Mouse (Mus musculus) liver, adult 2 months (tissue): Measurements from ENCODE around the gene Cpa1. TPM values are rescaled to one million over a fixed set of nuclear protein-coding genes. Genes with fewer than 3 reads are reported as not detected.

Experiments used
- DNase-seq: peaks from one replicate; pipeline ENCODE4 v3.0.0-alpha.2; 2011; ENCODE audit warnings: low read depth, low spot score; ENCODE audit errors: extremely low read depth
- H3K27ac ChIP-seq: fragments of 200-500 bp; replicated peaks from 2 replicates; pipeline ENCODE4 v1.5.1; 2012; ENCODE audit warnings: low read depth, mild to moderate bottlenecking, control low read depth, inconsistent platforms, low read length; ENCODE audit not compliant: insufficient read depth
- H3K27me3 ChIP-seq: fragments of 200-500 bp; 2 replicates; pipeline ENCODE4 v1.6.1; 2012; ENCODE audit warnings: mild to moderate bottlenecking, moderate library complexity, low read length, inconsistent platforms; ENCODE audit not compliant: control insufficient read depth, insufficient read depth
- H3K36me3 ChIP-seq: fragments of 200-500 bp; 2 replicates; pipeline ENCODE4 v1.6.1; 2012; ENCODE audit warnings: low read length, inconsistent platforms; ENCODE audit not compliant: control insufficient read depth, insufficient read depth
- H3K4me1 ChIP-seq: fragments of 200-500 bp; 2 replicates; pipeline ENCODE4 v1.6.1; 2011; ENCODE audit warnings: low read length; ENCODE audit not compliant: control insufficient read depth, insufficient read depth
- H3K4me3 ChIP-seq: fragments of 200-500 bp; 2 replicates; pipeline ENCODE4 v1.5.1; 2011; ENCODE audit warnings: low read depth, mild to moderate bottlenecking, control low read depth, low read length, moderate library complexity; ENCODE audit not compliant: insufficient read depth
- H3K79me2 ChIP-seq: fragments of 200-500 bp; 2 replicates; pipeline ENCODE4 v1.6.1; 2012; ENCODE audit warnings: inconsistent platforms, mild to moderate bottlenecking, low read length, moderate library complexity; ENCODE audit not compliant: control insufficient read depth, insufficient read depth
- H3K9ac ChIP-seq: fragments of 200-500 bp; 2 replicates; pipeline ENCODE4 v1.6.1; 2012; ENCODE audit warnings: low read depth, mild to moderate bottlenecking, control low read depth, inconsistent platforms, low read length
- CTCF ChIP-seq: fragments of 200-500 bp; IDR thresholded peaks from 2 replicates; pipeline ENCODE4 v1.5.1; 2011; ENCODE audit warnings: low read depth, low read length, control low read depth
- POLR2A ChIP-seq: fragments of 200-500 bp; IDR thresholded peaks from 2 replicates; pipeline ENCODE4 v1.6.1; 2011; ENCODE audit warnings: low read length, control low read depth; ENCODE audit not compliant: insufficient read depth; ENCODE audit errors: extremely low read depth
- WGBS: fragments of 180-500 bp; shearing (Covaris S2); methylation state at CpG from one replicate; pipeline ENCODE4 v1.1.7; 2018; 5-methylcytosine and 5-hydroxymethylcytosine counted together
- polyA plus RNA-seq: library from polyadenylated mRNA; depleted of rRNA; stranded (reverse); fragments of >200 nt; gene quantifications from 2 replicates; pipeline ENCODE4 v1.2.3, GENCODE M21; 2012
- total RNA-seq: library from RNA; depleted of rRNA; stranded (reverse); fragments of >200 nt; gene quantifications from 2 replicates; pipeline ENCODE4 v1.2.3, GENCODE M21; 2014

Cpa1 gene
- total and polyA plus RNA-seq, 2 experiments: 0.26 to 76.8 TPM

GRCm38 (mm10) chr6:30644462-30644861 lies 5.4 kb downstream of the Cpa1 start:
- Histone ChIP-seq H3K79me2 (no peaks in the 10 kb centered on the region), H3K4me3 (no peak overlapping the region), H3K36me3 (no peaks in the 10 kb centered on the region), H3K9ac (no peak overlapping the region), H3K27ac (no peak overlapping the region), H3K4me1 (no peaks in the 10 kb centered on the region), H3K27me3 (no peaks in the 10 kb centered on the region)
- WGBS: 63% methylated on average over 3 of the region's 3 CpGs
- no peak for DNase-seq
- no peak for TF ChIP-seq CTCF
- no peak for TF ChIP-seq POLR2A

- TF ChIP-seq POLR2A: no peak
- no peak for TF ChIP-seq CTCF
- DNase-seq: no peak
- H3K27me3 ChIP-seq: no peaks in the 10 kb centered on the region
- no peaks in the 10 kb centered on the region for H3K79me2 ChIP-seq
- no peak overlapping the region for H3K27ac ChIP-seq
- no peak overlapping the region for H3K4me3 ChIP-seq
- no peaks in the 10 kb centered on the region for H3K36me3 ChIP-seq
- no peak overlapping the region for H3K9ac ChIP-seq
- 92% methylated on average over 6 of the region's 6 CpGs for whole genome bisulfite sequencing
- H3K4me1 ChIP-seq: no peaks in the 10 kb centered on the region
Observed at GRCm38 (mm10) chr6:30645379-30645778, 6.4 kb downstream of the Cpa1 start.

GRCm38 (mm10) chr6:30649651-30650296 lies 10.8 kb downstream of the Cpa1 start:
- no peak overlapping the region for H3K27ac ChIP-seq
- H3K36me3 ChIP-seq: no peaks in the 10 kb centered on the region
- no peak overlapping the region for H3K9ac ChIP-seq
- WGBS: 91% methylated on average over 11 of the region's 11 CpGs
- no peaks in the 10 kb centered on the region for H3K79me2 ChIP-seq
- no peak for DNase-seq
- no peak overlapping the region for H3K4me3 ChIP-seq
- no peak for TF ChIP-seq POLR2A
- no peak for TF ChIP-seq CTCF
- no peaks in the 10 kb centered on the region for H3K27me3 ChIP-seq
- H3K4me1 ChIP-seq: no peaks in the 10 kb centered on the region

GRCm38 (mm10) chr6:30652425-30653188 lies 13.6 kb downstream of the Cpa1 start:
- no peak overlapping the region for H3K27ac ChIP-seq
- no peaks in the 10 kb centered on the region for H3K4me1 ChIP-seq
- 82% methylated on average over 9 of the region's 9 CpGs for WGBS
- no peak overlapping the region for H3K9ac ChIP-seq
- no peak overlapping the region for H3K4me3 ChIP-seq
- DNase-seq: no peak
- no peaks in the 10 kb centered on the region for H3K36me3 ChIP-seq
- no peaks in the 10 kb centered on the region for H3K27me3 ChIP-seq
- TF ChIP-seq POLR2A (no peak), CTCF (no peak)
- no peaks in the 10 kb centered on the region for H3K79me2 ChIP-seq

GRCm38 (mm10) chr6:30653518-30653917 lies 14.5 kb downstream of the Cpa1 start:
- Histone ChIP-seq H3K36me3 (no peaks in the 10 kb centered on the region), H3K27me3 (no peaks in the 10 kb centered on the region), H3K27ac (no peak overlapping the region), H3K4me1 (no peaks in the 10 kb centered on the region), H3K4me3 (no peak overlapping the region), H3K9ac (no peak overlapping the region), H3K79me2 (no peaks in the 10 kb centered on the region)
- DNase-seq: no peak
- TF ChIP-seq CTCF (no peak), POLR2A (no peak)
- WGBS: 95% methylated on average over 6 of the region's 6 CpGs

- no peak overlapping the region for H3K4me3 ChIP-seq
- no peaks in the 10 kb centered on the region for H3K79me2 ChIP-seq
- H3K27ac ChIP-seq: no peak overlapping the region
- no peak for DNase-seq
- no peaks in the 10 kb centered on the region for H3K27me3 ChIP-seq
- no peak for TF ChIP-seq CTCF
- TF ChIP-seq POLR2A: no peak
- H3K36me3 ChIP-seq: no peaks in the 10 kb centered on the region
- H3K9ac ChIP-seq: no peak overlapping the region
- H3K4me1 ChIP-seq: no peaks in the 10 kb centered on the region
- WGBS: 95% methylated on average over 6 of the region's 6 CpGs
Observed at GRCm38 (mm10) chr6:30654402-30654859, 15.4 kb downstream of the Cpa1 start.
